Mouse (Mus musculus) gastrocnemius, adult 2 months (tissue): ENCODE measurements at regions not wholly inside any gene's neighbourhood (a gene's known extent, or its start where the extent isn't known, plus 50 kb on each side); places are given as distances from the start of the nearest gene placed in this dataset.
A peak's percentile ranks its signal among the peaks of the same experiment; 100 is the strongest.

Source experiments
- DNase-seq: peaks from one replicate; pipeline ENCODE4 v3.0.0; 2022
- H3K27ac ChIP-seq: fragments of 200-600 bp; 2 replicates; pipeline ENCODE4 v1.8.1; 2022; ENCODE audit warnings: mild to moderate bottlenecking
- H3K4me3 ChIP-seq: fragments of 200-600 bp; 2 replicates; pipeline ENCODE4 v1.8.1; 2022; ENCODE audit warnings: mild to moderate bottlenecking, moderate library complexity
- CTCF ChIP-seq: fragments of 200-600 bp; IDR thresholded peaks from 2 replicates; pipeline ENCODE4 v1.8.1; 2022; ENCODE audit warnings: antibody characterized with exemption, mild to moderate bottlenecking, moderate library complexity
- intact Hi-C: fragments of 180-260 bp; cut with DNase I; formaldehyde crosslinking; loops from one replicate; pipeline ENCODE4 v1.15.1; 2025

- DNase-seq = no peak
- H3K27ac ChIP-seq = no peak overlapping the region
- intact Hi-C loops = no loop called here
- TF ChIP-seq CTCF = no peak
- H3K4me3 ChIP-seq = no peak overlapping the region
Observed at GRCm38 (mm10) chr1:153962161-153962720, 62.2 kb upstream of the Teddm2 start.

DNA sequence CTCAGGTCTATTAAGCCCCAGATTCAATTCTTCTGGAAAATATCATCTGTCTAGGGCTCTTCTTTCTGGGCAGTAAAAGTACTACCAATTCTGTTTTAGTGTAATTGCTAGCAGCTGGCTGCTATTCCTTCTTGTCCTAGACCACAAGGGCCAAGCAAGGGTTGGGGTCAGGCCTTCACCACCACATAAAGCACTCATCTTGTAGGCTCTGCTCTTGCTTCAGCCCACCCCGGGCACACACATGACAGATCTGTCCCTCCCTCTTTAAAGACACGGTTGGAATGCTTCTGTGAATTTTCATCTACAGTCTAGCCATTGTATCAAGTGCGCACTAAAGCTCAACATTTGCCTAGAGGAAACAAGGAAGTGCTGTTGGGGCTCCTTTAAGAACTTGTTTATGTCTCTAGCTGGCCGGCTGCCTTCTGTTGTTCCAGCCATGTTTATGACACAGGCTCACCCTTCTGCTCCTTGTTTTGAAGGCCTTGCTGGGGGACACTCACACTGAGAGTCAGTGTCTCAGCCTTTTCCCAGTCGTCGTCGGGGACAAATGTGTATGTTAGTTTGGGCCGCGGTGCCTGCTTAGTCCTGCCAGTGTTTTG, 63.8 kb upstream of the Teddm2 start:
- Histone ChIP-seq H3K27ac (no peak overlapping the region), H3K4me3 (no peak overlapping the region)
- intact Hi-C loops = no loop called here
- TF ChIP-seq CTCF = no peak
- no peak for DNase-seq

DNA sequence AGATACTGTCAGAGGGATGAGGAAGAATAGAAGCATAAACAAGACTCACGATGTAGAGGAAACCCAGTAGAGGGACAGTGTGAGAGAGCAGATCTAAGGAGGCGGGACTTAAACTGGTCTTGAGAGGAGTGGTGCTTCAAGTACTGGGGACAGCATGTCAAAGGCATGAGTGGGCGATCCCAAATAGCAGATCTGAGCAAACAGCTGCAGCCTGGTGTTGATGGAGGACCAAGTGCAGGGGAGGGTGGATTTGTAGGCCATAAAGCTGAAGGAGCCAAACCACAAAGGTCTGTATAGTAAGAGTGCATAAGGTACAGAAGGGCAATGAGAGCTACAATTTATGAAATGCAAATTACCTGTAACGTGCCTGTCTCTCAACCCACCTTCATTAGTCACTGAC, 69.4 kb upstream of the Teddm2 start:
- H3K4me3 ChIP-seq = no peak overlapping the region
- DNase-seq = no peak
- no peak for TF ChIP-seq CTCF
- intact Hi-C loops = no loop called here
- H3K27ac ChIP-seq = no peak overlapping the region

GRCm38 (mm10) chr1:153974300-153974699, 74.3 kb upstream of the Teddm2 start:
- no peak overlapping the region for H3K4me3 ChIP-seq
- H3K27ac ChIP-seq = no peak overlapping the region
- DNase-seq = no peak
- TF ChIP-seq CTCF = no peak
- intact Hi-C loops = no loop called here

GRCm38 (mm10) chr1:153977963-153978726, 78.1 kb upstream of the Teddm2 start:
- intact Hi-C loops = no loop called here
- DNase-seq = no peak
- Histone ChIP-seq H3K27ac (no peak overlapping the region), H3K4me3 (no peak overlapping the region)
- TF ChIP-seq CTCF = no peak

DNA sequence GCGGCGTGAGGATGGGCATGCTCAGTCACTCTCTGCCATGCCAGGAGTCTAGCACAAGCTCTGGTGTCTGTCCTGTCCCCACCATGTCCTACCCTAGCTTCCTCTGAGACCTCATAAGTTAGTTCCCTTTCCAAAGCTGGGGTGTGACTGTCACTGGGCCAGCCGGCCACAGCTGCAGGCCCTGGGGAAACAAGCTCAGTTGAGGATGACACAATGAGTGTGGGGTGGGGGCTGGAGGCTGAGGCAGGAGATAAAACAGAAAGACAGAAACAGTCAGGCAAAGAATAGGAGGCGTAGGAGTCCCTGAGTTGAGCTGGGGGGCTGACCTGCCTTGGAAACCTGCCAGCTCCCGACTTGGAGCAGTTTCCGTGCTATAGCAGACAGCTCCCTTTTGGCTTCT, 80.9 kb upstream of the Teddm2 start:
- no peak for TF ChIP-seq CTCF
- intact Hi-C loops = no loop called here
- no peak overlapping the region for H3K27ac ChIP-seq
- DNase-seq = peak; percentile 56
- no peak overlapping the region for H3K4me3 ChIP-seq

DNA sequence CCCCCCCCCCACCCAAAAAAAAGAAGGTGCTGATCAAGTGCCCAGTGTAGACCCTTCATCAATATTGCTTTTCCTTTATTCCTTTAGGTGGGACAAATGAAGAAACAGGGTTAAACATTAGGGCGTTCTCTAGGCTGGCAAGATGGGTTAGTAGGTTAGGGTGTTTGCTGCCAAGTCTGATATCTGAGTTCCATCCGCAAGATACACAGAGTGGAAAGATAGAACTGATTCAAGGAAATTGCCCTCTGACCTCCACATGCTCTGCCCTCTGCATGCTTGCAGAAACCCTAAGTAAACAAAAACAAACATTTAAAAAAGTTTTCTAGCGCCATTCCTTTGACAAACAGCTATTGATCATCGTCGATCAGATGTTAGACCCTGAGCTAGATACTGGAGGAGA, 85.6 kb upstream of the Teddm2 start:
- no peak for DNase-seq
- intact Hi-C loops = no loop called here

DNA sequence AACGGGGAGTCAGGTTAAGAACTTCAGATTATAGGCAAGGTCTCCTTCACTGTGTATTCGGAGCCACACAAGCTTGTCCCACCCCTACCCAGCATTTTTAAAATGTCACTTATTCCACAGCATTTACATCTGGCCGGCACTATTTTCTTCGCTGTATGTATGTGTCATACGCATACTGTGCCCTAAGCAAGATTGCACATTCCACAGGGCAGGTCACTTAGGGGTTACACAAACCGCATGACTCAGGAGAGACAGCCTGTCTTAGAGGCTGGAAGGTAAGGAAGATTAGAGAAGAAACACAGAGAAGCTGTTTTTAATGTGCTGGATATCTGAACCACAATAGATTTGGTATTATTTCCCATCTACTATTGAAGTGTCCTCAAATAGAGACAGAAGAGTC, 86.6 kb upstream of the Teddm2 start:
- no peak overlapping the region for H3K27ac ChIP-seq
- no peak for DNase-seq
- no peak for TF ChIP-seq CTCF
- H3K4me3 ChIP-seq = no peak overlapping the region
- intact Hi-C loops = no loop called here

More for the DNA sequence above, 85.6 kb upstream of the Teddm2 start:
- no peak overlapping the region for H3K27ac ChIP-seq
- TF ChIP-seq CTCF = no peak
- no peak overlapping the region for H3K4me3 ChIP-seq

- DNase-seq = no peak
- Histone ChIP-seq H3K27ac (no peak overlapping the region), H3K4me3 (no peak overlapping the region)
- intact Hi-C loops = no loop called here
- TF ChIP-seq CTCF = no peak
Observed at GRCm38 (mm10) chr1:153988297-153988696, 88.3 kb upstream of the Teddm2 start.

GRCm38 (mm10) chr1:153990651-153991435, 90.8 kb upstream of the Teddm2 start:
- Histone ChIP-seq H3K27ac (peak overlapping the region; percentile 62), H3K4me3 (no peak overlapping the region)
- DNase-seq = peak; percentile 59
- TF ChIP-seq CTCF = no peak
- intact Hi-C loops = no loop called here

DNA sequence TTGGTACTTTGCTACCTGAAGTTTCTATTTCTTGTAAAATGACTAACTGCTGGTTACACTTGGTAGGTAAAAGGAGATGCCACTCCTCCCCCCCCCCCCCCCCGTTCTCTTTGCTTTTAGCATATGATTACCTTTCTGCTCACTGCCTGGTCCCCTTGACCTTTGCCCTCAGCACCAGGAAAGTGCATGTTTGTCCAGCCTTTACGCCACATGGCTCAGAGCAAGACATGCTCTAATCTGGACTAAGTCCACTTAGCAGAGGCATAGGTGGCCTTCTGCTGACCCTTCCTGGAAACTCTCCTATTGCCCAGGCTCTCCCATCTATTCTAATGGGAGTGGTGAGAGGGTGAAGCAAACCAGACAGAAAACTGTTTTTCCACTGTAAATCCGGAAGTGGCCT, 92.4 kb upstream of the Teddm2 start:
- intact Hi-C loops = no loop called here
- TF ChIP-seq CTCF = no peak

GRCm38 (mm10) chr1:153994871-153995270, 94.8 kb upstream of the Teddm2 start:
- TF ChIP-seq CTCF = no peak
- no peak for DNase-seq
- intact Hi-C loops = no loop called here
- H3K4me3 ChIP-seq = no peak overlapping the region
- H3K27ac ChIP-seq = no peak overlapping the region

More for the DNA sequence above, 92.4 kb upstream of the Teddm2 start:
- H3K4me3 ChIP-seq = no peak overlapping the region
- DNase-seq = no peak
- no peak overlapping the region for H3K27ac ChIP-seq
